Mouse (Mus musculus) liver (tissue): ENCODE data around the gene Cbx2.

Experiments
- DNase-seq: peaks from one replicate; pipeline ENCODE4 v3.0.0-alpha.2; 2020; ENCODE audit warnings: mixed read lengths

Cbx2 gene

DNA sequence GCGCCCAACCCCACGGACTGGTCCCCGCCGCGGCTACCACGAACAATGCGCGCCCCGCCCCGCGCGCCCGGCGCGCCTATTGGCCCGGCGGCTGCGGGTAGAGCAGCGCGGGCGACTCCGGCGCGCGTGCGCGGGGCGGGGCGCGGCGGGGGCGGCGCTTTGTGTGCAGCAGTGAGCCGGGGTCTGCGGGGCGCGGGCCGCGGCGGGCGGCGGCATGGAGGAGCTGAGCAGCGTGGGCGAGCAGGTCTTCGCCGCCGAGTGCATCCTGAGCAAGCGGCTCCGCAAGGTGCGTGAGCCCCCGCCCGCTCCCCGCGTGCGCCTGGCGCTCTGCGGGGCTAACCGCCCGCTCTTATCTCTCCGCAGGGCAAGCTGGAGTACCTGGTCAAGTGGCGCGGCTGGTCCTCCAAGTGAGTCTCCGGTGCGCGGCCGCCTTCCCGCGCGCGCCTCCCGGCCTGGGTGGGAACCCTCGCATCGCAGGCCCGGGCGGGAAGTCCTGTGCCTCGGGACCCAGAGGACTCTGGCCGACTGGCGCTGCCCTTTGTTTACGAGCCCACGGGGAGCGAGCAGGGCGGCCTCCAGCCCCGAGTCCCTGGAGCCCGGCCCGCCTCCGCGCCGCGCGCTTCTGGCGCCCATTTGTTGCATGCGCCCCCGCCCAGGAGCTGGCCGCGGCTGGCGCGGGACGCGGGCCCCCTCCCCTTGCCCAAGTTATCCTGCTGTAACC is at the start of gene Cbx2:
Cbx2 (plus strand) TSS at position 68 of the 721 bp plus-strand sequence.
- peak; percentile 78 for DNase-seq

DNA sequence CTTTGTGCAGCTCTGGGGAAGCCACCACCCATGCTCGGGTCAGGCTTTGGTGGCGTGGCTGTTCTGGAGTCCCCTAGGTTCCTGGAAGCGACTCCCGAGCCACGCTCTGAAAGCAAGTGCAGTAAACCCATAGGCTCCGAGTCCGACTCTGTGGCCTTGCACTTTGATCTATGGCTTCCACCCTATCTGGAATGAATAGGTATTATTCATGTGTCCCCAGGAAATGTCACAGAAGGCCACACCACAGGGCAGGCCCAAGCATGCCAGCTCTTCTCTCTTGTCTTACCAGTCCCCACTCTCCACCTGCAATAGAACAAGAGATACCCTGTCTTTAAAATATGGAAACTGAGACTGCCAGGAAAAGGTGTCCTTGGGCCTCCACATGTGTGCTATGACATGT is 48.4 kb upstream of the Cbx2 start:
- no peak for DNase-seq

DNA sequence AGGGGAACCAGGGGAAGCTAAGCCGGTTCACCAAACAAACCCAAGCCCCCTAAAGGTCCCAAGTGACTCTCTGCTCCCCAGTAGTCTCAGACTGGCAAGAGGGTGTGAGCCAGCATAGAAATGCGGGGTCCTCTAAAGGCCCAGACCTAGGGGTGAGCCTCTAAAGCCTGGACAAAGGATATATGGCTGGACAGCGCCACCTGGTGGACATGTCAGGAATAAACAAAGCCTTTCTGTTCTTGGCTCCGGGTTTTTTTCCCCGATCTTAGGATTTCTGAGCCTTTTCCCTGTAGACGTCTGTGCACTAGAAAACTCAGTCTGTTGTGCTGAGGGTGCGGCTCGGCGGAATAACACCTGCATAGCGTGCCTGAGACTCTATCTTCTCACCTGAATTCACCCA is 47.3 kb upstream of the Cbx2 start:
- DNase-seq, result peak; percentile 61

DNA sequence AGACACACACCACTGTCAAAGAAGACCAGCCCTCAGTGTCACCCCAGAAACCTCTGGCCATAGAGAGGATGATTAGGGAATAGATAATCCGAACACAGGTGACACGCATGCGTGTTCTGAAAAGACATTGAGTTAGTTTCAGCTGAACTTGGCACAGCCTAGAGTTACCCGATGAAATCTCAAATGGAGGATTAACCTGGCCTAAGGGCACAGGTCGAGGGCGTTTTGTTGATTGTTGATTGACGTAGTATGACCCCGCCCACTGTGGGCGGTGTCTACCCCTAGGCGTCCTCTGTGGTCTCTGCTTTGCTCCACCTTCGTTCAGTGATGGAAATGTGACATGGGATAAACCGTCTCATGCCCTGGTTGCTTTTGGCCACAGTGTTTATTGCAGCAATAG is 46.8 kb upstream of the Cbx2 start:
- peak; percentile 27 for DNase-seq

DNA sequence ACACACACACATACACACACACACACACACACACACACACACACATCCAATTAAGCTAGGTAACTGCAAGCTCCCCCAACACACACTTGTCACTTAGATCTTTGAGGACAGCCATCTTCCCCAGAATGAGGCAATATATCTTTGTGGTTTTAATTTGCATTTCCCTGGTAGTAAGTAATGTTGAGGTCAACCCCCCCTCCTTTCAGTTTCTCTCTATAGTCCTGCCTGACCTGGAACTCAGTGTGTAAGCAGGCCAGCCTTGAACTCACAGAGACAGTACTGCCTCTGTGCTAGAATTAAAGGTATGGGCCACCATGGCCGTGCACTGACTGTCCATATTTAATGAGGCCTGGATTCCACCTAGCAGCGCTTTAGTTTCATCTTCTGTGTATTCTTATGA is 42.4 kb upstream of the Cbx2 start:
- DNase-seq, result no peak

DNA sequence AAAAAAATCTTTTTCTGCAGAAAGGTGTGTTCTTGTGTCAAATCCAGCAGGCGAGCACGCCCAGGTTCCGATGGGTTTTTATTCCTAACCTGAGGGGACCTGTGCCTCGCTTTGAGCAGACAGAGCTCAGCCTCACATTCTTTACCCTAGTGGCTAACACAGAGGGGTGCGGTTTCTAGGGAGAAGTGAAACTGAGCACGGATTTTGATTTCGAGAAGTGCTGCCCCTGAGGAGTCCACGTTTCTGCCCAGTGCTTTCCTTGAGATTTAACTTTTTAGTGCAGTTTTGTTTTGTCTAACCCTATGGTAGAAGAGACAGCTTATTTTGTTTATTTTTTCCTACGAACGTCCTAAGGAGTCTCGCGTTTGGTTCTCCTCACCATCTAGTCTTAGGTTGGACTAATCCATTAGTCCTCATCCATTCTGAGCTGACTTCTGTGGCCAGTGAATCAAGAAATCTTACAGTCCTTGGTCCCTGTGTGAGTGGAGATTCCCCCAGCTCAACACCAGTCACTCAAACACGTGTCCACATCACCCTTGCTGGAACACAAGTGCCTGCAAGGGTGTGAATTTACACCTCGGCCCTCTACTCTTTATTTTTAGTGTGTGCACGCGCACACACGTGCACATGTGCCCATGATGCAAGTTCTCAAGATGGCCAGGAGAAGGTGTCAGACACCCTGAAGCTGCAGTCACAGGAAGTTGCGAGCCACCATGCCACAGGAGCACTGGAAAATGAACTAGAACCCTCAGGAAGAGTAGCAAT is 41.6 kb upstream of the Cbx2 start:
- DNase-seq, result no peak

DNA sequence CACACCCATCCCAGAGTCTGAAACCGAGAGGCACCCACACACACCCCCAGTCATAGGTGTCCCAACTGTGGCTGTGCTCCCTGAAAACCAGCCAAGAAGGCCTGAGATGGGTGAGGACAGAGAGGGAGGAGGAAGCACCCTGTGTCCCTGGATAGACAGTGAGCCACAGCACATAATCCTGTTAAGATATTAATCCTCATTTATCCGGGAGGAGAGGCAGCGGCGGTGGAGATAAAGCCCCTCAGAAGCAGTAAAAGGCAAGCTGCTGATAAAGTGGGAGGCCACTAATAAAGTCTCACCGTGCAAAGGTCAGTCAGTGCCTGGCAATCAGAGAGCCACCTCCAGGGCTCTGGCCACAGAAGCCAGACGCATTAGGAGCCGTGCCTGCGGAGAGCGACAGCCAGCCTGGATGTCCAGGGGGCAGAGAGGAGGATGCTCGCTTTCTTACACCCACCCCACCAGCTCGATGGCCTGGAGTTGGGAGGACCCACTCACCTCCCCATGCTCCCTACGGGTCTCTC is 40.1 kb upstream of the Cbx2 start:
- no peak for DNase-seq

DNA sequence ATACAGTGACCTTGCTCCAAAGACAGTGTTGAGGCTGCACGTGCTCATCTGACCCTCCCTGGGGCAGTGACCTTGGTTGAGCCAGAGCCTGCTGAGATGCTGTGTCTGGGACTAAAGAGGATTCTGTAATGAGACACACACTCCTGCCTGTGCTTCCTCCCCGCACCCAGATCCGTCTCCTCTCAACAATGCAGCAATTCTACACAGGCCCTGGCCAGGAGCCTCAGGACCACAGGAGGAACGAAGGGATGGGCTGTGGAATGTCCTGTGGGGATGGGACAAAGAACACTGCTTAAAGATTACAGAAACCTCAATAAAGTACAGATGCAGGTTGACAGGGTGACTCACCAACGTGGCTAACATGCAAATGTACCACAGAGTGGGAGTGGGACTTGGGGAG is 37.2 kb upstream of the Cbx2 start:
- no peak for DNase-seq

DNA sequence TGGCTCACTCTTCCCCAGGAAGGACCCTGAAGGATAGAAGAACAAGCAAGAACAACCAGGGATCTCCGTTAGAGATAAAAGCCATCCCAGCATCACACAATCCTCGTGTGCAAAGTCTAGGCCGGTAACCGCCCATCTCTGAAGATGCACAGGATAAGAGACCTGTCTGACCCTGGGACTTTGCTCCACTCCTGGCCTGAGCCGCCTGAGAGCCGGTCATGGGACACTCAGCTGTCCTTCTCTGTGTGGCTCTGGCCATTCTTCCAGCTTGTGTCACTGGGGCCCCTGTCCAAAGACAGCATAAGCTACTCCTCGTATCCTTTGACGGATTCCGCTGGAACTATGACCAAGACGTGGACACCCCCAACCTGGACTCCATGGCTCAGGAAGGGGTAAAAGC is 34.8 kb upstream of the Cbx2 start, which contains the start of gene Enpp7:
Enpp7 (plus strand) TSS at position 190 of the 400 bp plus-strand sequence.
- DNase-seq, result no peak

DNA sequence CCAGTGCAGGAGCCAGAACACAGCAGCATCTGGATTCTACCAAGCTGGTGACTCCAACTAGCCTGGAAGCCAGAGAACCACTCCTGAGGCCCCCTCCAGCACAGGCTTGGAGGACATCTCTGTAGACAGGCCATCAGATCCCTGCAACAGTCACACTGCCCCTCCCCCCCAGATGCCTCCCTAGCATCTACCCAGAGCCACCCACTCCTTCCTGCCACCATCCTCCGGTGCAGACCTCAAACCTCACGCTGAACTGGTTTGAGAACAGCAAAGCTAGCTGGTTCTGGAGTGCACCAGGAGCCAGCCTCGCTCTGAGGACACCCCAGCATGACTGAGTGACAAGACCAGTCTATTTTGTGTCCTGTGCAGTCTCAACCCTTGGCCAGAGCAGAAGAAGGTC is 30.0 kb upstream of the Cbx2 start:
- no peak for DNase-seq

DNA sequence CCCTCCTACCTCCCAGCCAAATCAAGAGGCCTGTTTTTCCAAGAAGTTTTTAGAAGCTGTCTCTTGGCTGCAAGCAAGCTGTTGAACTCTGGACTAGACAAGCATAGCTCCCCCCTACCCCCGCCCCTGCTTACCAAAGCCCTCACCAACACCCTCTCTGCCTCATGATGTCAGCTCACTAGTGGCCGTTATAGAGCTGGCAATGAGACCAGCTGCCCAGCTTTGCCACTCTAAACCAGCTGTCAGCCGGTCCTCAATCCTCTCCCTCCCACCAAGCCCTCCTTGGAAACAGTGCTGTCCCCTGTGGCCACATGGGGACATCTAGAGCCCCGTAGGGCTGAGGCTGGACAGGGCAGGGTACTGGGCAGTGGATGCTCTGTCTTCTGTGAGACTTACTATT is 27.3 kb upstream of the Cbx2 start:
- DNase-seq, result no peak

DNA sequence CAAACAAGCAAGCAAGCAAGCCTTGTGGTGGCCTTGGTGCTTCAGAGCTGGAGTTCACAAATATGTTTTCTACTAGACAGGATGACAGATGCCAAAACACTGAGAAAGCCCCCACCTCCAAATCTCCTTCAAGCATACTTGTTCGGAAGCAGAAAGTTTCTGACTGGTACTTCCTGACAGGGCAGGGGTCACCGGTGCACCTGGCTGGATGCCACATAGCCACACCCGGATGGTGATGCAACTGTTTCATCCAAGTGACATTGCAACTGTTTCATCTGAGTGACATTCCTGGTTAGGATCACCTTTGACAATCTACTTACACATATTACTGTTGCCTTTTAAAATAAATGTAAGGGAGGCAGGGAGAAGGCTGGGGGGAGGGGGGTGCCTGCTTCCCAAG is 25.6 kb upstream of the Cbx2 start:
- DNase-seq, result no peak

DNA sequence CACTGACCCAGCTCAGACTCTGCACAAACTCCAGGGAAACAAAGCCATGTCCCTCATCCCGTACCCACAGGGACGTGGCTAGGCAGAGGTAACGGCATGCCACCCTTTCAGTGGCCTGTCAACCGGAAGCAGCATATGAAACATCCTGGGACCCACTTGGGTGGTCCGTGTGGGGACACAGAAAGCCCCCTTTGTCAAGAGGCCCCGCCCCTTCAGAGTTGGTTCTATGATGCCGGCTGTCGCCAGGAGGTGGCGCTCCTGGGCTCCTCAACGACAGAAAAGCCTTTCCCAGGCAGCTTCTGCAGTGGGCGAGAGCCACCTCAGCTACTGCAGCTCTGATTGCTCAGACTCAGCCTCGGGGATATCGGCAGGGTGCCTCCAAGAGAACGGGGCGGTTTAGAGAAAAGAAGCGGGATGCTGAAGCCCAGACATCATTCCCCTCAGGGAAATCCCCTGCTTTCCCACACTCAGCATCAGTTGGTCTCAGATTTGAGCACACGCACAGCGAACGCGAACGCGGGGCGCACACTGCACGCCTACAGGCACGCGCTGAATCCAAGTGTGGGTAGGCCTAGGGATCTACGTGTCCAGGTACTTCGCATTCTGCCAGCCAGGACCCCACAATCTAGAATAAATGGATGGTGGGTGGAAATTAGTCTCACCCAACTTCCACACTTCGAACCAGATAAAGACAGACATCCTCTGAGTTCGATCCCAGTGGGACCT is 24.1 kb upstream of the Cbx2 start:
- peak; percentile 67 for DNase-seq

DNA sequence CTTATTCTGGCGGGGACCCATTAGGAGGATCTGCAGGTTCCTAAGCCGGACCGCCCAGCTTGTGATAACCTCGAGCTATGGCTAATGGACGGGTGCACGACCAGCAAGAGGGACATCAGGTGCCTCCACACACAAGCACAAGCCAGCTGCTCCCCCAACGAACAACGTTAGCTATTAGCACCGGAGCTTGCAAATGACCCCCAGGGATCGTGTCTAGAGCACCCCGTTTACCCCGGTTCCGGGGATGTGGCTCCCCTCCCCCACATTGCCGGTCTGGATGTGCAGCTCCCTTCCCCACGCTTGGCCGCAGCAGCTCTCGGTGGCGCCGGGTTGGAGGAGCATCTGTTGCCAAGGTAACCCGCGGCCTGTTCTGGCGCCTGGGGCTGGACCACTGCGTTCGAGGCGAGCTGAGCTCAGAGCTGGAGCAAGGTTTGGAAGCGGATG is 23.4 kb upstream of the Cbx2 start:
- DNase-seq, result peak; percentile 17

DNA sequence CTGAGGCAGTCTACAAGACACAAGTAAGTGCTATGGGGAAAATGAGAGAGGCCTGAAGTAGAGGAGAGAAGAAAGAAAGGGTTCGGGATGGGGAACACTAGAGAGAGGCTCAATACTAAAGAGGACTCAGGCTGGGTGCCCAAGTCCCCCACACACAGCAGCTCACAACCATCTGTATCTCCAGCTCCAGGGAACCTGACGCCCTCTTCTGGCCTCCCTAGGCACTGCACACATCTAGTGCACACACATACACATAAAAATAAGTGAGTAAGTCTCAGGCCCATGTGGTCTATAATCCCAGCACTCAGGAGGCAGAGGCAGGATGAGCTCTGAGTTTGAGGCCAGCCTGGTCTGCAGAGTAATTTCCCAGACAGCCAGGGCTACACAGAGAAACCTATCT is 21.9 kb upstream of the Cbx2 start:
- no peak for DNase-seq

DNA sequence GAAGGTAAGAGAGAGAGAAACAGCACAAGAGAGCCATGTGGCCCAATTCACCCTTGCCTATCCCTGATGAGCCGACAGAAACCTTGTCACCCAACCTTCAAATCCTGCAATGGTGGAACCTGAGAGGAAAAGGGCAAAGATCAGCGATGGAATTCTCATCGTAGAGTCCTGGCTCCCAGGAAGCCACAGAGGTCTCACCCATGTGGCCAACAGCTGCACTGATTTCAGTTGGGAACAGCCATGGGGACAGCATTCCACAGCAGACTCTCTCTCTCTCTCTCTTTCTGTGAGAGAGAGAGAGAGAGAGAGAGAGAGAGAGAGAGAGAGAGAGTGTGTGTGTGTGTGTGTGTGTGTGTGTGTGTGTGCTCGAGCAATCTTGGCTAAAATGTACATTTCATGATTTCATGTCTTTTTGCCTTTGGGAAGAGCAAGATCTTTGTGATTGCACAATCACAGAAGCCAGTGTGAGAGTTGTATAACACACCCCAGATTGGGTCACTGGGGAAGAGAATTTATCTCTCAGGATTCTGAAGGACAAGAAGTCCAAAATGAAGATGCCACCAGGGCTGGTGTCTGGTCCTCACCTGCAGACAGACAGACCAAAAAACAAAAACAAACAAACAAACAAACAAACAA is 21.2 kb upstream of the Cbx2 start:
- no peak for DNase-seq

DNA sequence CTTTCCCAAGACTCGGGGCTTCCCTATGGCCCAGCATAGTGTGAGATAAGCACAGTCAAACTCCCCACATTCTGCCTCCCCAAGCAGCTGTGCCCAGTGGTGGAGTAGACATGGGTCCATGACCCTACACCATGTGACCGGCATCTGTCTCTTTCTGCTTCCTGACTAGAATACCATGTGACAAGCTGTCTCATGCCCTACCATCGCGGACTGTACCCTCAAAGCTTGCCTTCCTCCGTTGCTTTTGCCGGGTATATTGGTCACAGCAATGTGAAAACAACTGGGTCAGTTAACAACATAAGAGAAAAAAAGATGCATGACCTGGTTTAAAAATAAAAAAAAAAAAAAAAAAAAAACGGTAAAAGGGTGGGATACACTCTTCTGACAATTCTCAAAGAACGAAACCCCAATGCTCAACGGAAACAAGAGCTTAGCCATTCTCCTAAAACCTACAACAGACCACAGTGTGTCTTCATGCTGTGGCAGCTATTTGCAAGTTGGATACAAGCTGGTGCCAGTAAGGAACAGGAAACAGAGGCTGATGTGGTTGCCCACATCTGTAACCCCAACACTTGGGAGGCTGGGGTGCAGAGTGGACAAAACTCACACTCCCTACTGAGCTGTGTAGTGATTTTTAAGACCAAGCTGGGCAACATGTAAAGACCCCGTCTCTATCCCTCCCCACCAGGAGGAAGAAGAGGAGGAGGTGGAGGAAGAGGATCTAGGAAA is 17.1 kb upstream of the Cbx2 start:
- DNase-seq, result no peak

DNA sequence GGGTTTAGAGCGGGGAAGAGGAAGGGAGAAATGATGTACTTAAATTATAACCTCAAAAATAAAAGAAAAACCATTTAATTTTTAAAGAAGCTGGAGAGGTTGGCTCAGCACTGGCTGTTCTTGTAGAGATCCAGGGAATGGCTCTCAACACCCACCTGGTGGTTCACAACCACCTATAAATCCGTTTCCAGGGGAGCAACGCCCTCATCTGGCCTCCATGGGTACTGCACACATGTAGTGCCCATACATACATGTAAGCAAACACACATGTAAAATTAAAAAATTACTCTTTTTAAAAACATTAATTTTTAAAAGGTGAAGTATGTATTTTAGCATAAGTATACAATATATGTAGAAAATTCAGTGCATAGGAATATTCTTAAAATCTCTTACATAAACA is 16.3 kb upstream of the Cbx2 start:
- DNase-seq, result no peak

DNA sequence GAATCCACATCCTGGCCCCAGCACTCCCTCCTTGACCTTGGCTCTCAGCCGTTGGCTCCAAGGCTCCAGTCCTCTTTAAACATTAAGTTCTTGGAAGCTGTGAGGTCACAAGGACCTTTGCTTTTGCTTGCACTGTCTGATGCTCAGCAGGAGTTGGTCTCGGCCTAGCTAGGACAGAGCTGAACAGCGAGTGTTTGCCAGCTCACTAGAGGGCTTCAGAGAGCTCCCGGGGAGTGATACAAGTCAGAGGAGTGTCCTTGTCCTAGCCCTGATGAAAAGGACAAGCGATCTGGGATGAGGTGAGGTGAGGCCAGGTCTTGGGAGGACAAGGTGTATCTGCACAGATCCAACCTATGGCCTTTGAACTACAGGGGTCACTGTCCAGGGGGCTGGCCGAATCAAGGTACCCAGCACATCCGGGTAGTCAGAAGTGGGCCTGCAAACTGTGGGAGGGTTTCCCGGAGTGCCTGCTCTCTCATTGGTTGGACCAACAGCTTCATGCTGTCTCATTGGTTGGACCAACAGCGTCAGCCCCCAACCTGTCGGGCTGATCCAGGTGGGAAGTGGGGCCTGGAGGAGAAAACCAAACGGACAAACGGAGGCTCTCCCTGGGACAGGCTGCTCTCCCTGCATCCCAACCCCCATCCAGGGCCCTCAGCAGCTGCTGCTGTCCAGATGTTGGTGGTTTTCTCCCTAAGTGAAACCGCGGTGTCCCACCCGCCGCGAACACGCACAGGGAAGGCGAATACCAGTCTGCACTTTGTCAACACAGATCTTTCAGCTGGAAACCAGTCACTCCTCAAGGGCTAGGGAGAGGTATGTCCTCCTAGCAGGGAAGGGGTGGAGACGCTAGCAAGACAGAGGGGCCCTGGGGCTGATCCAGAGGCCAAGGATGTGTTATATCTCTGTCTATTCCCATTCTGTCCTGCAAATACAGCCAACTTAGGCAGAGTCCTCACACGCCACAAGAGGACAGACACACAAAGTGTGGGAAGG is 15.0 kb upstream of the Cbx2 start:
- peak; percentile 30 for DNase-seq

DNA sequence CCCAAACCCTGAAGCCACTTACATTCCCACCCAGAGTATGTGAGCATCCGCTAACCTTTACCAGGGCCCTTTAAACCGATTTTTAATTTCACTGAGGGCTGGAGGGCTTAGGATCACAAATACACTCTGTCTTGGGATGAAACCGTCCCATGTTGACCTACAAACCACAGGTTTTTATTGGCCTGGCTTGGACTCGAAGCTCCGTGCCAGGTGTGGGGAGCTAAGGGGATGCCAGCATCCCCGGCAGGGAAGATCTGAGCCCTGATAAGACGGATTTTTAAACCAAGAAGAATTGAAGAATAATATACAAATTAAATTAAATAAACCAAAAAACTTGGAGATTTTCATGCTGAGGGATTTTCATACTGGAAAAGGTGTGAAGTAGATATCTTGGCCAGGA is 8.3 kb upstream of the Cbx2 start:
- DNase-seq, result no peak

DNA sequence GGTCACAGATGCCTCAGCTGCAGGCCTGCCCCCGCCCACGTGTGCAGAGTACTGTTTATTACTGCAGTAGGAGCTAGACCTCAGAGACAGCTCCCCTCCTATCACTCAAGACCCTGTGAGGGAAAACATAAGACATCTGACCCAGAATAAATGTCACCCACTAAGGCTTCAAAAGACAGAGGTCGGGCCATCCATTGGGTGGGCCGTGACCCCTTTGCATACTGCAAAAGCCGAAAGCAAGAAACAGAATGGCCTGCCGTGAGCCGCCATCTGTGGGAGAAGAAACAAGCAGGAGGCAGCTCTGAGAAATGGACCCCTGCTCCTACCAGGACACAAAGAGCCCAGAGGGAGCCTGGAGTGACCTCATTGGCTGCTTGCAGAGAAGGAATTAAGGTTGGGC is 5.3 kb upstream of the Cbx2 start:
- DNase-seq, result no peak
